Mouse (Mus musculus) heart, embryonic 11.5 days (tissue): Measurements from ENCODE around the gene Aes. TPM values are rescaled to one million over a fixed set of nuclear protein-coding genes. Genes with fewer than 3 reads are reported as not detected.

ENCODE experiments used
- ATAC-seq: fragments of 200-750 bp; cut with Nextera tagmentation; replicated peaks from 2 replicates; pipeline ENCODE4 v1.8.0; 2017; ENCODE audit warnings: moderate library complexity; ENCODE audit not compliant: insufficient number of reproducible peaks, low FRiP score, low TSS enrichment
- H3K27ac ChIP-seq: fragments of 300-500 bp; sonication (generic); 2 replicates; pipeline ENCODE4 v1.5.1; 2014; ENCODE audit warnings: mild to moderate bottlenecking, low read depth, low read length
- H3K27me3 ChIP-seq: fragments of 300-500 bp; sonication (generic); 2 replicates; pipeline ENCODE4 v1.6.1; 2014; ENCODE audit warnings: mild to moderate bottlenecking, low read length, mixed read lengths; ENCODE audit not compliant: control insufficient read depth, insufficient read depth
- H3K36me3 ChIP-seq: fragments of 300-500 bp; sonication (generic); 2 replicates; pipeline ENCODE4 v1.6.1; 2014; ENCODE audit warnings: mild to moderate bottlenecking, low read length, moderate library complexity, mixed read lengths; ENCODE audit not compliant: control insufficient read depth, insufficient read depth
- H3K4me1 ChIP-seq: fragments of 300-500 bp; sonication (generic); 2 replicates; pipeline ENCODE4 v1.6.1; 2014; ENCODE audit warnings: low read length; ENCODE audit not compliant: control insufficient read depth, insufficient read depth
- H3K4me2 ChIP-seq: fragments of 300-500 bp; sonication (generic); 2 replicates; pipeline ENCODE4 v1.6.1; 2014; ENCODE audit warnings: mild to moderate bottlenecking, moderate library complexity
- H3K4me3 ChIP-seq: fragments of 300-500 bp; sonication (generic); 2 replicates; pipeline ENCODE4 v1.5.1; 2014; ENCODE audit warnings: low read depth, low read length
- H3K9ac ChIP-seq: fragments of 300-500 bp; sonication (generic); 2 replicates; pipeline ENCODE4 v1.6.1; 2014; ENCODE audit warnings: mild to moderate bottlenecking, low read depth, low read length, moderate library complexity
- H3K9me3 ChIP-seq: fragments of 300-500 bp; sonication (generic); replicated peaks from 2 replicates; pipeline ENCODE4 v1.6.1; 2016; ENCODE audit warnings: low read length; ENCODE audit not compliant: control insufficient read depth
- WGBS: fragments of 180-500 bp; shearing (Covaris S2); extraction: QIAGEN DNeasy Blood & Tissue Kit; methylation state at CpG from one replicate; pipeline ENCODE4 v1.1.7; 2014; ENCODE audit not compliant: insufficient replicate concordance; 5-methylcytosine and 5-hydroxymethylcytosine counted together
- polyA plus RNA-seq: library from polyadenylated mRNA; unstranded; fragments of >200 nt; fragmentation: Nextera tagmentation; extraction: Ambion mirVana; gene quantifications from 2 replicates; pipeline ENCODE4 v1.2.1, GENCODE M21; 2014

Gene Aes
- polyA plus RNA-seq, 1 experiment from 2014 or later, result 481 TPM

- 63% methylated on average over 5 of the region's 5 CpGs for WGBS
- no peak for ATAC-seq
- no peak overlapping the region for H3K9ac ChIP-seq
Observed at GRCm38 (mm10) chr10:81548944-81549343, 10.3 kb upstream of the Aes start.

GRCm38 (mm10) chr10:81550257-81550656, 9.0 kb upstream of the Aes start:
- no peak overlapping the region for H3K4me2 ChIP-seq
- H3K27ac ChIP-seq, result no peak overlapping the region
- no peaks in the 10 kb centered on the region for H3K27me3 ChIP-seq
- H3K4me3 ChIP-seq, result no peak overlapping the region
- no peak overlapping the region for H3K9ac ChIP-seq
- no peaks in the 10 kb centered on the region for H3K36me3 ChIP-seq
- peaks cover 7% of the 10 kb centered on the region; the same call in 1 of the 2 replicates for H3K4me1 ChIP-seq
- ATAC-seq, result no peak
- 9% methylated on average over 7 of the region's 7 CpGs for WGBS
- H3K9me3 ChIP-seq, result 0 out of 2 replicates have a peak, but pooled peaks cover 3% of the 10 kb centered on the region

More at GRCm38 (mm10) chr10:81548944-81549343, 10.3 kb upstream of the Aes start:
- no peak overlapping the region for H3K4me2 ChIP-seq
- no peaks in the 10 kb centered on the region for H3K27me3 ChIP-seq
- 0 out of 2 replicates have a peak, but pooled peaks cover 3% of the 10 kb centered on the region for H3K9me3 ChIP-seq
- H3K36me3 ChIP-seq, result no peaks in the 10 kb centered on the region
- no peak overlapping the region for H3K27ac ChIP-seq
- no peak overlapping the region for H3K4me3 ChIP-seq
- peaks cover 10% of the 10 kb centered on the region for H3K4me1 ChIP-seq

- WGBS, result 7% methylated on average over 12 of the region's 12 CpGs
- peak; percentile 77 for ATAC-seq
- H3K4me1 ChIP-seq, result no peaks in the 10 kb centered on the region; the same call in 1 of the 2 replicates
- H3K4me2 ChIP-seq, result no peak overlapping the region; the same call in 1 of the 2 replicates
- H3K36me3 ChIP-seq, result no peaks in the 10 kb centered on the region
- H3K9ac ChIP-seq, result no peak overlapping the region
- H3K9me3 ChIP-seq, result 0 out of 2 replicates have a peak, but pooled peaks cover 3% of the 10 kb centered on the region
- H3K27me3 ChIP-seq, result no peaks in the 10 kb centered on the region
- H3K27ac ChIP-seq, result no peak overlapping the region
- H3K4me3 ChIP-seq, result no peak overlapping the region
Observed at GRCm38 (mm10) chr10:81551597-81552102, 7.6 kb upstream of the Aes start.

- Histone ChIP-seq H3K4me2 (no peak overlapping the region), H3K27me3 (no peaks in the 10 kb centered on the region), H3K4me3 (no peak overlapping the region), H3K9me3 (0 out of 2 replicates have a peak, but pooled peaks cover 3% of the 10 kb centered on the region), H3K4me1 (no peaks in the 10 kb centered on the region; the same call in 1 of the 2 replicates), H3K9ac (no peak overlapping the region), H3K27ac (no peak overlapping the region), H3K36me3 (no peaks in the 10 kb centered on the region)
- WGBS, result 79% methylated on average over 5 of the region's 5 CpGs
- no peak for ATAC-seq
Observed at GRCm38 (mm10) chr10:81553232-81553631, 6.1 kb upstream of the Aes start.

DNA sequence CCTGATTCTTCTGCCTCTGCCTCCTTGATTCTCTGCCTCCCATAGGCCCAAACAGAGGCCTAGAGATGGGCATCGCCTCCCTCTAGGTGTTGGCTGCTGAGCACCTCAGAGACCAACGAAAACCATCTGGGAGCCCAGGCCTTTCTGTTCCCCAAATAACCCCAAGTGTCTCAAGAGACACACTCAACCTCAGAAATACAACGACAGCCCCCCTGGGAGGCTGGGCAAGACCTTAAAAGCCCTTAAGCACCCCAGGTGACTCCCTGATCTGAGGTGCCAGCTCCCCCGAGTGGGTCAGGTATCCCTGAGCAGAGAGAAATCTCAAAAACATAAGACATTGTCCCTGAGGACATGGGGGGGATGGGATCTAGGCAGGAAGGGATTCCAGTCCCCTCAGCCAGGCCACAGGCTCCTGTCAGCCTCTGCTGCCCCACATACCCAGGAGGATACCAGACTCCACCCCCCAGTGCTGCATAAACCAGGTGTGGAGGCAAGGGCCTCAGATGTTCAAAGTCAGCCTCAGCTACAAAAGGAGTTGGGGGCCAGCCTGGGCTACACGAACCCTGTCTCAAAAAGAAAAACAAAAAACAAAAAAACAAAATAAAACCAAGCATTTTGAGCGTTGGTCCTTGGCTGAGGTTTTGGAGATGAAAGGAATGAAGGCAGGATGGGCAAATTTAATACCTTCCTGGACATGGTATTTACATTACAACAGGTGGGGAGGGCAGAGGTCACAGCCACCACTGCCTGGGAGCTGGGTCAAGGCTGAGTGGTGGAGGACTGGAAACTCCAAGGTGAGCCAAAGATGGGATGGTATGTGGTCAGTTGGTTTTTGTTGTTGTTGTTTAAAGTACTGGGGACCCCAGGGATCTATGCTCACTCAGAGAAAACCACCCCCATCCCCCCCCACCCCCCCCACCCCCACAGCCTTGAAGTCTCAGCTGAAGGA, 5.2 kb upstream of the Aes start:
- Histone ChIP-seq H3K4me1 (no peaks in the 10 kb centered on the region; the same call in 1 of the 2 replicates), H3K4me2 (no peak overlapping the region), H3K9ac (no peak overlapping the region), H3K9me3 (0 out of 2 replicates have a peak, but pooled peaks cover 3% of the 10 kb centered on the region), H3K27ac (no peak overlapping the region), H3K36me3 (no peaks in the 10 kb centered on the region), H3K4me3 (no peak overlapping the region), H3K27me3 (no peaks in the 10 kb centered on the region)
- ATAC-seq, result no peak
- WGBS, result 76% methylated on average over 6 of the region's 6 CpGs

DNA sequence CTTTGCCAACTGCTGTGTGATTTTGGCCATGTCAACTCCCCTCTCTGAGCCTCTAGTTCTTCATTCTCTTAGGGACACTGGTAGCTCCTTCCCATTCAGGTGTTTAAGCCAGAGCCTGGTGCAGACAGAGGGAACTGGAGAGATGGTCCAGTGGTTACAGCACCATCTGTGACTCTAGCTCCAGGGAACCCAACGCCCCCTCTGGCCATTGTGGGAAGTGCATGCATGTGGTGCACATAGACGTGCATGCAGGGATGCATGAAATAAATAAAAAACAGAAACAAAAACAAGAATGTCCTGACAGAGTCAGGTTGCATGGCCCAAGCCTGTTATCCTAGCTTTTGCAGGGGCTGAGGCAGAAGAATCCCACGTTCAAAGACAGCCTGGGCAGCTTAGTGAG, 3.0 kb upstream of the Aes start:
- Histone ChIP-seq H3K4me2 (no peak overlapping the region), H3K4me1 (peaks cover 7% of the 10 kb centered on the region), H3K9ac (no peak overlapping the region), H3K27me3 (no peaks in the 10 kb centered on the region), H3K36me3 (no peaks in the 10 kb centered on the region), H3K4me3 (no peak overlapping the region), H3K9me3 (0 out of 2 replicates have a peak, but pooled peaks cover 3% of the 10 kb centered on the region), H3K27ac (no peak overlapping the region)
- ATAC-seq, result no peak
- 72% methylated on average over 3 of the region's 3 CpGs for WGBS

DNA sequence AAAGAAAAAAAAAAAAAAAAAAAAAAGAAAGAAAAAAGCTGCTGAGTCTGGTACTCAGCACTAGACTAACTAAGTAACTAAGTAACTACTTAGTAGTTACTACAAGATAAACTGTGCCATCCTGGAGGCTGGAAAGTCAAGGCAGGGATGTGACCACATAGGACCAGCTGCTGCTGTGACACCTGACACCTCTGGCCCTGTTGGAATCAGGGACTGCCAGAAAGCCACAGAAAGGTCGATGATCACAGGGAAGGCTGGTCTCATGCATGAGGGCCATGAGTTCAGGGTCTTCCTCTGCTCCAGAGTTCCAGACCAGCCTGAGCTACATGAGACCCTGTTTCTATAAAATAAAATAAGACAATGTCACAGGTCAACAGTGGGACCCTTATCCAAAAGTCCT, 1.8 kb upstream of the Aes start:
- H3K9ac ChIP-seq, result no peak overlapping the region
- no peak for ATAC-seq
- H3K4me1 ChIP-seq, result peaks cover 17% of the 10 kb centered on the region
- 0 out of 2 replicates have a peak, but pooled peaks cover 3% of the 10 kb centered on the region for H3K9me3 ChIP-seq
- H3K4me2 ChIP-seq, result no peak overlapping the region
- H3K27ac ChIP-seq, result no peak overlapping the region
- 29% methylated on average over 1 of the region's 1 CpGs for WGBS
- H3K4me3 ChIP-seq, result no peak overlapping the region
- H3K27me3 ChIP-seq, result no peaks in the 10 kb centered on the region
- H3K36me3 ChIP-seq, result no peaks in the 10 kb centered on the region

GRCm38 (mm10) chr10:81559627-81560539, 595 bp downstream of the Aes start:
- WGBS, result 1% methylated on average over 36 of the region's 36 CpGs
- Histone ChIP-seq H3K27ac (peak overlapping the region; percentile 92), H3K36me3 (peaks cover 2% of the 10 kb centered on the region; the same call in 1 of the 2 replicates), H3K9ac (peak overlapping the region; percentile 100), H3K9me3 (no peaks in the 10 kb centered on the region), H3K4me2 (peak overlapping the region; percentile 96), H3K4me3 (peak overlapping the region; percentile 98), H3K4me1 (peaks cover 40% of the 10 kb centered on the region), H3K27me3 (no peaks in the 10 kb centered on the region)
- ATAC-seq, result peak; percentile 9
